Comparison of ENCODE assay signal across 21 mouse cellular contexts in the genomic region with DNA sequence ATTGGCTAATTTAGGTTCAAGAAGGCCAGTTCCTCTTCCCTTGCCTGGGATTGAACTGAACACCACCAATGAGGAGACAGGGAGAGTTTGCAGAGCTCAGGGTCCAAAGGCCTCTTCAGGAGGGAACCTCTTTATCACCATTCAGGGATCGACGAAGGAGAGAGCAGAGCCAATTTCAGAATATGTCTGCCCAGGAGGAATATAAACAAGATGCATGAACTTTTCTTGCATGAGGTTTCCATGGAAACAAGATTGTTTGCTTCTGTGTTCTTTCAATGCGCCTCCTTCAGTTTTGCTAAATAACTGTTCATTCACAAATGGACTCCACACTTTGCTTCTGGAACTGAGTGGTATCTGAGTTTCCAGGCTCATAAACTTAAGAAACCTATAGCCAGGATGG.
A peak's percentile ranks its signal among the peaks of the same experiment; 100 is the strongest.
DNase-seq lines count a peak whose midpoint lies in the region; ATAC-seq and TF ChIP-seq lines count a peak whose summit lies in the region.
"Had no signal": no experiment of that assay in that cellular context is flagged by ENCODE, and none has a peak within 500 bp of the region (broad histone marks: within the 10 kb centered on the region; RNA-seq: fewer than 3 reads in every experiment).

No protein-coding gene starts in this region.

- no peak overlapping the region for H3K4me2 ChIP-seq in forebrain, embryonic 15.5 days (replicated peaks)
- H3K4me2 ChIP-seq in forebrain, embryonic 13.5 days: no peak overlapping the region
- H3K4me2 ChIP-seq in kidney, postnatal 0 days (ENCODE audit: low read length): no peak overlapping the region
- H3K4me2 ChIP-seq in midbrain, embryonic 15.5 days: no peak overlapping the region
- H3K4me2 ChIP-seq in midbrain, embryonic 11.5 days: no peak overlapping the region
- no peak overlapping the region for H3K4me2 ChIP-seq in limb, embryonic 14.5 days (replicated peaks; ENCODE audit: low read depth, low read length, severe bottlenecking)
- no peak overlapping the region for H3K4me2 ChIP-seq in liver, embryonic 11.5 days
- H3K4me2 ChIP-seq: heart, embryonic 15.5 days; neural tube, embryonic 13.5 days had no signal

- no peak overlapping the region for H3K27ac ChIP-seq in forebrain, embryonic 15.5 days (replicated peaks)
- no peak overlapping the region for H3K27ac ChIP-seq in forebrain, embryonic 13.5 days
- no peak overlapping the region for H3K27ac ChIP-seq in kidney, postnatal 0 days
- H3K27ac ChIP-seq in midbrain, embryonic 15.5 days: no peak overlapping the region
- no peak overlapping the region for H3K27ac ChIP-seq in midbrain, embryonic 11.5 days (ENCODE audit: low read depth, low read length)
- H3K27ac ChIP-seq in limb, embryonic 14.5 days (replicated peaks; ENCODE audit: low read depth, low read length): no peak overlapping the region
- no peak overlapping the region for H3K27ac ChIP-seq in liver, embryonic 11.5 days (ENCODE audit: low read depth, low read length)
- H3K27ac ChIP-seq: heart, adult 2 months; heart, embryonic 15.5 days; liver, embryonic 14.5 days; neural tube, embryonic 13.5 days had no signal

- no peak for TF ChIP-seq POLR2A in limb, embryonic 14.5 days (IDR thresholded peaks at IDR 0.05; ENCODE audit: borderline replicate concordance, extremely low read depth, insufficient read depth, insufficient read length)

- no peaks in the 10 kb centered on the region for H3K36me3 ChIP-seq in forebrain, embryonic 15.5 days
- H3K36me3 ChIP-seq in forebrain, embryonic 13.5 days (ENCODE audit: poor library complexity, severe bottlenecking): no peaks in the 10 kb centered on the region
- no peaks in the 10 kb centered on the region for H3K36me3 ChIP-seq in kidney, postnatal 0 days (ENCODE audit: insufficient read depth, low read length)
- no peaks in the 10 kb centered on the region for H3K36me3 ChIP-seq in midbrain, embryonic 15.5 days (replicated peaks)
- H3K36me3 ChIP-seq in midbrain, embryonic 11.5 days (ENCODE audit: control insufficient read depth, insufficient read depth, low read length): no peaks in the 10 kb centered on the region
- no peaks in the 10 kb centered on the region for H3K36me3 ChIP-seq in limb, embryonic 14.5 days (ENCODE audit: control insufficient read depth, insufficient read depth, low read length)
- no peaks in the 10 kb centered on the region for H3K36me3 ChIP-seq in liver, embryonic 11.5 days (ENCODE audit: control insufficient read depth, insufficient read depth, low read length)
- H3K36me3 ChIP-seq: heart, embryonic 15.5 days; neural tube, embryonic 13.5 days had no signal

- peaks cover 6% of the 10 kb centered on the region; the same call in 1 of the 2 replicates for H3K4me1 ChIP-seq in forebrain, embryonic 15.5 days
- H3K4me1 ChIP-seq in forebrain, embryonic 13.5 days: no peaks in the 10 kb centered on the region
- no peaks in the 10 kb centered on the region for H3K4me1 ChIP-seq in kidney, postnatal 0 days (replicated peaks; ENCODE audit: insufficient read depth, low read length)
- peaks cover 5% of the 10 kb centered on the region; the same call in 1 of the 2 replicates for H3K4me1 ChIP-seq in midbrain, embryonic 15.5 days
- no peaks in the 10 kb centered on the region for H3K4me1 ChIP-seq in midbrain, embryonic 11.5 days (ENCODE audit: control insufficient read depth, insufficient read depth, low read length)
- no peaks in the 10 kb centered on the region for H3K4me1 ChIP-seq in limb, embryonic 14.5 days (ENCODE audit: control insufficient read depth, insufficient read depth, low read length)
- no peaks in the 10 kb centered on the region for H3K4me1 ChIP-seq in liver, embryonic 11.5 days (replicated peaks; ENCODE audit: control insufficient read depth, insufficient read depth, low read length)
- H3K4me1 ChIP-seq: heart, embryonic 15.5 days; neural tube, embryonic 13.5 days had no signal

- H3K9ac ChIP-seq in forebrain, embryonic 15.5 days (replicated peaks): no peak overlapping the region
- no peak overlapping the region for H3K9ac ChIP-seq in forebrain, embryonic 13.5 days
- no peak overlapping the region for H3K9ac ChIP-seq in kidney, postnatal 0 days (ENCODE audit: low read depth, low read length)
- no peak overlapping the region for H3K9ac ChIP-seq in midbrain, embryonic 15.5 days
- no peak overlapping the region for H3K9ac ChIP-seq in midbrain, embryonic 11.5 days (ENCODE audit: low read length)
- no peak overlapping the region for H3K9ac ChIP-seq in limb, embryonic 14.5 days (ENCODE audit: low read depth, low read length, severe bottlenecking)
- no peak overlapping the region for H3K9ac ChIP-seq in liver, embryonic 11.5 days (ENCODE audit: low read depth, low read length)
- H3K9ac ChIP-seq: heart, embryonic 15.5 days; liver, embryonic 14.5 days; neural tube, embryonic 13.5 days had no signal

- no peak for TF ChIP-seq CTCF in kidney, postnatal 0 days (IDR thresholded peaks at IDR 0.05; ENCODE audit: low read depth)

- peak; percentile 53 for ATAC-seq in forebrain, embryonic 15.5 days (replicated peaks)
- no peak for ATAC-seq in forebrain, embryonic 13.5 days
- ATAC-seq in kidney, postnatal 0 days (replicated peaks; ENCODE audit: low FRiP score, low read depth): no peak
- ATAC-seq in midbrain, embryonic 15.5 days (replicated peaks): 0 out of 2 replicates have a peak, but pooled peaks have one; percentile 52
- no peak for ATAC-seq in midbrain, embryonic 11.5 days (ENCODE audit: low FRiP score)
- ATAC-seq in limb, embryonic 14.5 days (ENCODE audit: low FRiP score, low read depth): peak; percentile 80
- no peak for ATAC-seq in liver, embryonic 11.5 days (replicated peaks; ENCODE audit: low FRiP score)

- H3K4me3 ChIP-seq in forebrain, embryonic 15.5 days: no peak overlapping the region
- H3K4me3 ChIP-seq in forebrain, embryonic 13.5 days: no peak overlapping the region
- H3K4me3 ChIP-seq in kidney, postnatal 0 days (replicated peaks; ENCODE audit: low read depth, low read length): no peak overlapping the region
- no peak overlapping the region for H3K4me3 ChIP-seq in midbrain, embryonic 15.5 days
- H3K4me3 ChIP-seq in midbrain, embryonic 11.5 days (ENCODE audit: low read depth, low read length): no peak overlapping the region
- H3K4me3 ChIP-seq in limb, embryonic 14.5 days (replicated peaks; ENCODE audit: low read length): no peak overlapping the region
- H3K4me3 ChIP-seq in liver, embryonic 11.5 days (ENCODE audit: low read depth, low read length): no peak overlapping the region
- H3K4me3 ChIP-seq: erythroblast, embryonic 14.5 days; heart, adult 2 months; heart, embryonic 15.5 days; neural tube, embryonic 13.5 days had no signal

- WGBS in forebrain, embryonic 15.5 days: 49% methylated on average over 3 of the region's 3 CpGs
- 53% methylated on average over 3 of the region's 3 CpGs for WGBS in forebrain, embryonic 13.5 days
- 76% methylated on average over 3 of the region's 3 CpGs for WGBS in kidney, postnatal 0 days
- 43% methylated on average over 3 of the region's 3 CpGs for WGBS in midbrain, embryonic 15.5 days
- 69% methylated on average over 3 of the region's 3 CpGs for WGBS in midbrain, embryonic 11.5 days
- 73% methylated on average over 3 of the region's 3 CpGs for WGBS in limb, embryonic 14.5 days
- WGBS in liver, embryonic 11.5 days: 79% methylated on average over 3 of the region's 3 CpGs

- H3K27me3 ChIP-seq in forebrain, embryonic 15.5 days: no peaks in the 10 kb centered on the region
- H3K27me3 ChIP-seq in forebrain, embryonic 13.5 days: no peaks in the 10 kb centered on the region
- H3K27me3 ChIP-seq in kidney, postnatal 0 days (ENCODE audit: insufficient read depth, low read length): no peaks in the 10 kb centered on the region
- no peaks in the 10 kb centered on the region for H3K27me3 ChIP-seq in midbrain, embryonic 15.5 days (replicated peaks)
- no peaks in the 10 kb centered on the region for H3K27me3 ChIP-seq in midbrain, embryonic 11.5 days (ENCODE audit: control insufficient read depth, insufficient read depth, low read length)
- no peaks in the 10 kb centered on the region for H3K27me3 ChIP-seq in limb, embryonic 14.5 days (ENCODE audit: control insufficient read depth, insufficient read depth, low read length)
- no peaks in the 10 kb centered on the region for H3K27me3 ChIP-seq in liver, embryonic 11.5 days (replicated peaks; ENCODE audit: control insufficient read depth, insufficient read depth, low read length)
- H3K27me3 ChIP-seq: CH12.LX; heart, embryonic 15.5 days; neural tube, embryonic 13.5 days had no signal

- H3K9me3 ChIP-seq in forebrain, embryonic 15.5 days: no peaks in the 10 kb centered on the region
- H3K9me3 ChIP-seq in forebrain, embryonic 13.5 days (replicated peaks): no peaks in the 10 kb centered on the region
- no peaks in the 10 kb centered on the region for H3K9me3 ChIP-seq in kidney, postnatal 0 days (replicated peaks; ENCODE audit: low read length)
- H3K9me3 ChIP-seq in midbrain, embryonic 15.5 days: no peaks in the 10 kb centered on the region
- H3K9me3 ChIP-seq in midbrain, embryonic 11.5 days (ENCODE audit: control insufficient read depth, low read length): no peaks in the 10 kb centered on the region
- H3K9me3 ChIP-seq in limb, embryonic 14.5 days (ENCODE audit: control insufficient read depth, low read length): no peaks in the 10 kb centered on the region
- H3K9me3 ChIP-seq in liver, embryonic 11.5 days (ENCODE audit: control insufficient read depth, low read length): no peaks in the 10 kb centered on the region
- H3K9me3 ChIP-seq: heart, embryonic 15.5 days; neural tube, embryonic 13.5 days had no signal

- DNase-seq in kidney, postnatal 0 days (ENCODE audit: low spot score): peak; percentile 9
- no peak for DNase-seq in kidney, postnatal 36 days
- DNase-seq in midbrain, embryonic 11.5 days (ENCODE audit: low spot score, missing footprints): no peak
- peak; percentile 3 for DNase-seq in limb, embryonic 14.5 days (ENCODE audit: low spot score)
- DNase-seq in liver, embryonic 11.5 days (ENCODE audit: low spot score): no peak
- DNase-seq: adrenal gland, postnatal 25 days; cerebellum, adult 8-10 months; gastrocnemius, postnatal 10 days; heart, adult 2 months; heart, postnatal 4 days; kidney, adult 11 months; lung, postnatal 10 days; thymus, postnatal 36 days had no signal

Comparison
In these comparisons a context has a peak if more than half of its experiments do, and no peak if none do; other contexts are left out.
1. ATAC-seq: peak in forebrain, embryonic 15.5 days (single experiment), midbrain, embryonic 15.5 days (single experiment) and limb, embryonic 14.5 days (single experiment); none in forebrain, embryonic 13.5 days (single experiment), kidney, postnatal 0 days (single experiment), midbrain, embryonic 11.5 days (single experiment) and liver, embryonic 11.5 days (single experiment).
2. DNase-seq: peak in kidney, postnatal 0 days (single experiment) and limb, embryonic 14.5 days (single experiment); none in kidney, postnatal 36 days (0 of 2), midbrain, embryonic 11.5 days (single experiment) and liver, embryonic 11.5 days (single experiment).